Mouse (Mus musculus): ENCODE results near the gene Col27a1. TPM values are rescaled to one million over a fixed set of nuclear protein-coding genes. Genes with fewer than 3 reads are reported as not detected.

Gene Col27a1
- polyA plus RNA-seq, 1 experiment: 1.4 TPM

GRCm38 (mm10) chr4:63241031-63241430 lies 27.2 kb downstream of the Col27a1 start:
- H3K9ac ChIP-seq (ENCODE audit: low read depth, poor library complexity, severe bottlenecking): no peak overlapping the region
- no peaks in the 10 kb centered on the region for H3K9me3 ChIP-seq (replicated peaks; ENCODE audit: control insufficient read depth, insufficient read depth, low read length, poor library complexity, severe bottlenecking)
- no peak overlapping the region for H3K27ac ChIP-seq (ENCODE audit: insufficient read depth, low read length)
- H3K4me3 ChIP-seq (ENCODE audit: low read depth, low read length): no peak overlapping the region
- TF ChIP-seq EP300 (IDR thresholded peaks at IDR 0.05; ENCODE audit: insufficient read depth, low read depth, low read length): no peak
- TF ChIP-seq CTCF (IDR thresholded peaks at IDR 0.05; ENCODE audit: low read depth, low read length): no peak
- no peak for TF ChIP-seq POLR2A (IDR thresholded peaks at IDR 0.05; ENCODE audit: insufficient read depth, low read length)
- no peaks in the 10 kb centered on the region for H3K4me1 ChIP-seq (ENCODE audit: control insufficient read depth, insufficient read depth, low read length)
- no peaks in the 10 kb centered on the region for H3K36me3 ChIP-seq (ENCODE audit: control insufficient read depth, insufficient read depth, low read length, poor library complexity, severe bottlenecking)
- H3K27me3 ChIP-seq (ENCODE audit: control insufficient read depth, insufficient read depth, low read length, poor library complexity, severe bottlenecking): no peaks in the 10 kb centered on the region

- no peak for TF ChIP-seq EP300 (IDR thresholded peaks at IDR 0.05; ENCODE audit: insufficient read depth, low read depth, low read length)
- TF ChIP-seq POLR2A (IDR thresholded peaks at IDR 0.05; ENCODE audit: insufficient read depth, low read length): no peak
- no peak for TF ChIP-seq CTCF (IDR thresholded peaks at IDR 0.05; ENCODE audit: low read depth, low read length)
- H3K36me3 ChIP-seq (ENCODE audit: control insufficient read depth, insufficient read depth, low read length, poor library complexity, severe bottlenecking): no peaks in the 10 kb centered on the region
- no peak overlapping the region for H3K9ac ChIP-seq (ENCODE audit: low read depth, poor library complexity, severe bottlenecking)
- H3K4me1 ChIP-seq (ENCODE audit: control insufficient read depth, insufficient read depth, low read length): no peaks in the 10 kb centered on the region
- no peaks in the 10 kb centered on the region for H3K27me3 ChIP-seq (ENCODE audit: control insufficient read depth, insufficient read depth, low read length, poor library complexity, severe bottlenecking)
- no peaks in the 10 kb centered on the region for H3K9me3 ChIP-seq (replicated peaks; ENCODE audit: control insufficient read depth, insufficient read depth, low read length, poor library complexity, severe bottlenecking)
- H3K27ac ChIP-seq (ENCODE audit: insufficient read depth, low read length): no peak overlapping the region
- no peak overlapping the region for H3K4me3 ChIP-seq (ENCODE audit: low read depth, low read length)
Measured at GRCm38 (mm10) chr4:63247991-63248390, 34.2 kb downstream of the Col27a1 start.

- H3K4me1 ChIP-seq (ENCODE audit: control insufficient read depth, insufficient read depth, low read length): no peaks in the 10 kb centered on the region
- no peak overlapping the region for H3K4me3 ChIP-seq (ENCODE audit: low read depth, low read length)
- H3K9me3 ChIP-seq (replicated peaks; ENCODE audit: control insufficient read depth, insufficient read depth, low read length, poor library complexity, severe bottlenecking): no peaks in the 10 kb centered on the region
- TF ChIP-seq CTCF (IDR thresholded peaks at IDR 0.05; ENCODE audit: low read depth, low read length): no peak
- TF ChIP-seq EP300 (IDR thresholded peaks at IDR 0.05; ENCODE audit: insufficient read depth, low read depth, low read length): no peak
- TF ChIP-seq POLR2A (IDR thresholded peaks at IDR 0.05; ENCODE audit: insufficient read depth, low read length): no peak
- H3K27ac ChIP-seq (ENCODE audit: insufficient read depth, low read length): no peak overlapping the region
- H3K9ac ChIP-seq (ENCODE audit: low read depth, poor library complexity, severe bottlenecking): no peak overlapping the region
- no peaks in the 10 kb centered on the region for H3K36me3 ChIP-seq (ENCODE audit: control insufficient read depth, insufficient read depth, low read length, poor library complexity, severe bottlenecking)
- H3K27me3 ChIP-seq (ENCODE audit: control insufficient read depth, insufficient read depth, low read length, poor library complexity, severe bottlenecking): no peaks in the 10 kb centered on the region
Measured at GRCm38 (mm10) chr4:63248951-63249350, 35.1 kb downstream of the Col27a1 start.

- Histone ChIP-seq H3K4me3 (ENCODE audit: low read depth, low read length) (no peak overlapping the region), H3K4me1 (ENCODE audit: control insufficient read depth, insufficient read depth, low read length) (no peaks in the 10 kb centered on the region), H3K9ac (ENCODE audit: low read depth, poor library complexity, severe bottlenecking) (no peak overlapping the region), H3K27ac (ENCODE audit: insufficient read depth, low read length) (no peak overlapping the region), H3K9me3 (replicated peaks; ENCODE audit: control insufficient read depth, insufficient read depth, low read length, poor library complexity, severe bottlenecking) (no peaks in the 10 kb centered on the region), H3K27me3 (ENCODE audit: control insufficient read depth, insufficient read depth, low read length, poor library complexity, severe bottlenecking) (no peaks in the 10 kb centered on the region), H3K36me3 (ENCODE audit: control insufficient read depth, insufficient read depth, low read length, poor library complexity, severe bottlenecking) (no peaks in the 10 kb centered on the region)
- no peak for TF ChIP-seq EP300 (IDR thresholded peaks at IDR 0.05; ENCODE audit: insufficient read depth, low read depth, low read length)
- TF ChIP-seq POLR2A (IDR thresholded peaks at IDR 0.05; ENCODE audit: insufficient read depth, low read length): no peak
- TF ChIP-seq CTCF (IDR thresholded peaks at IDR 0.05; ENCODE audit: low read depth, low read length): no peak
Measured at GRCm38 (mm10) chr4:63251760-63252159, 38.0 kb downstream of the Col27a1 start.

GRCm38 (mm10) chr4:63253716-63254115 lies 39.9 kb downstream of the Col27a1 start:
- H3K36me3 ChIP-seq (ENCODE audit: control insufficient read depth, insufficient read depth, low read length, poor library complexity, severe bottlenecking): no peaks in the 10 kb centered on the region
- H3K9ac ChIP-seq (ENCODE audit: low read depth, poor library complexity, severe bottlenecking): no peak overlapping the region
- H3K4me3 ChIP-seq (ENCODE audit: low read depth, low read length): no peak overlapping the region
- no peak for TF ChIP-seq EP300 (IDR thresholded peaks at IDR 0.05; ENCODE audit: insufficient read depth, low read depth, low read length)
- no peak for TF ChIP-seq CTCF (IDR thresholded peaks at IDR 0.05; ENCODE audit: low read depth, low read length)
- no peak for TF ChIP-seq POLR2A (IDR thresholded peaks at IDR 0.05; ENCODE audit: insufficient read depth, low read length)
- H3K27ac ChIP-seq (ENCODE audit: insufficient read depth, low read length): no peak overlapping the region
- H3K27me3 ChIP-seq (ENCODE audit: control insufficient read depth, insufficient read depth, low read length, poor library complexity, severe bottlenecking): no peaks in the 10 kb centered on the region
- no peaks in the 10 kb centered on the region for H3K4me1 ChIP-seq (ENCODE audit: control insufficient read depth, insufficient read depth, low read length)
- no peaks in the 10 kb centered on the region for H3K9me3 ChIP-seq (replicated peaks; ENCODE audit: control insufficient read depth, insufficient read depth, low read length, poor library complexity, severe bottlenecking)

DNA sequence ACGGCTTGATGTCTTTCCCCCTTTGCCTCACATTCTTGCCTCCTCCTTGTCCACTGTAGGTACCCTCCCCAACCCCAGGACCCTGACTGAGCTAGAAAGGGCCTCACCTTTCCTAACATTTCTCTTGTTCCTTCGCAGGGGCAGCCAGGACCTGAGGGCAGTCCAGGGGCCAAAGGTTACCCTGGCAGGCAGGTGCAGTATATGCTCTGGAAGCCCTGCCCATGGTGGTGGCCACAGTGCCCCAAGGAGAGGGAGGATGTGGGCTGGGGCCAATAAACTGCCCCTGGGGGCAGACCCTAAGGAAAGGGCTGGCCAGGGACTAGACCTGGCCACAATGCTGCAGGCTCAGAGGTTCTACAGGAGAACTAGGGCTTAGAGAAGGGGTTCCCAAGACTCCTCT lies 40.3 kb downstream of the Col27a1 start:
- Histone ChIP-seq H3K9me3 (replicated peaks; ENCODE audit: control insufficient read depth, insufficient read depth, low read length, poor library complexity, severe bottlenecking) (no peaks in the 10 kb centered on the region), H3K4me3 (ENCODE audit: low read depth, low read length) (no peak overlapping the region), H3K27ac (ENCODE audit: insufficient read depth, low read length) (no peak overlapping the region), H3K9ac (ENCODE audit: low read depth, poor library complexity, severe bottlenecking) (no peak overlapping the region), H3K27me3 (ENCODE audit: control insufficient read depth, insufficient read depth, low read length, poor library complexity, severe bottlenecking) (no peaks in the 10 kb centered on the region), H3K4me1 (ENCODE audit: control insufficient read depth, insufficient read depth, low read length) (no peaks in the 10 kb centered on the region), H3K36me3 (ENCODE audit: control insufficient read depth, insufficient read depth, low read length, poor library complexity, severe bottlenecking) (no peaks in the 10 kb centered on the region)
- TF ChIP-seq CTCF (IDR thresholded peaks at IDR 0.05; ENCODE audit: low read depth, low read length) (no peak), EP300 (IDR thresholded peaks at IDR 0.05; ENCODE audit: insufficient read depth, low read depth, low read length) (no peak), POLR2A (IDR thresholded peaks at IDR 0.05; ENCODE audit: insufficient read depth, low read length) (no peak)

All from ES-Bruce4 (cell line).